Mouse (Mus musculus) naive thymus-derived CD4-positive, alpha-beta T cell, adult 5 months (primary cell): ENCODE data around the gene Apoa1. TPM values are rescaled to one million over a fixed set of nuclear protein-coding genes. Genes with fewer than 3 reads are reported as not detected.

Experiments used
- polyA plus RNA-seq: library from polyadenylated mRNA; unstranded; fragments of 100-300 nt; shearing (Covaris generic); gene quantifications from one replicate; pipeline ENCODE4 v1.2.1, GENCODE M21; 2017

Apoa1 gene
- not detected for polyA plus RNA-seq

GRCm38 (mm10) chr9:46228491-46228890 is at the start of gene Apoa1:
Apoa1 (plus strand) TSS chr9:46228580.

DNA sequence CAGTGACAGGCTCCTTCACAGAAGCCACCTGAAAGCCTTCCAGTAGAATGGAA is 7.0 kb downstream of the Apoa1 start, which contains the start of gene Apoc3:
Gene Apoc3, minus strand, starts transcription at position 41 of the 53 bp plus-strand sequence.

GRCm38 (mm10) chr9:46240526-46241153 is 12.3 kb downstream of the Apoa1 start, which contains the start of gene Apoa4:
Apoa4 (plus strand) TSS chr9:46240696.

GRCm38 (mm10) chr9:46268343-46268873 is 40.0 kb downstream of the Apoa1 start, which contains the start of gene Apoa5:
Apoa5 (plus strand) TSS chr9:46268633.

DNA sequence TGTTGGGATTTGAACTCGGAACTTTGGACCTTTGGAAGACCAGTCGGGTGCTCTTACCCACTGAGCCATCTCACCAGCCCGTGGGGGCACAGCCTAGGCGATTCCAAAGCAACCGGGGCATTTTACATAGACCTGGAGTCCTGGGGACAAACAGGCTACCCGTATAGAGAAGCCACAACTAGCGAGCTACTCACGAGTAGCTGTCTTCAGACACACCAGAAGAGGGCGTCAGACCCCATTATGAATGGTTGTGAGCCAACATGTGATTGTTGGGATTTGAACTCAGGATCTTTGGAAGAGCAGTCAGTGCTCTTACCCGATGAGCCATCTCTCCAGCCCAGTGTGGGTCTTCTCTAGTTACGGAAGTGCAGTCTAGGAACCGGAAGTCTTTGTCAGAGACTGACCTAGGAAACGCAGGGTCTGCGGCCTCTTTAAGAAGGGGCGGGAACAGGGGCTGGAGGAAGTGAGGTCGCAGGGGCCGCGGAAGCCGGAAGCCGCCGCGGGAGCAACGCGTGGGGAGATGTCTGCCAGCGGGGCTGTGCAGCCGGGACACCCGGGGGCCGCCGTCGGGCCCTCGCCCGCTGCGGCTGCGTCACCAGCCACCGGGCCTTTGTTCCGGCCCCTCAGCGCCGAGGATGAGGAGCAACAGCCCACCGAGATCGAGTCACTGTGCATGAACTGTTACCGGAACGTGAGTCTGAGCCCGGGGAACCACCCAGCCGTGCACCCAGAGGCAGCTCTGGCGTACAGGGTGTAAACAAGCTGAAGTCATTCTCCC is 44.5 kb downstream of the Apoa1 start, which contains the start of gene Zpr1:
Gene Zpr1, plus strand, starts transcription at position 388 of the 778 bp plus-strand sequence.

Other genes starting within 250 kb of the Apoa1 start
- gene Pafah1b2, start 215.9 kb upstream of the Apoa1 start, polyA plus RNA-seq: 87.2 TPM
- gene Sik3, start 215.8 kb upstream of the Apoa1 start, polyA plus RNA-seq: 60.0 TPM
- not detected for gene Apoc3, start 7.1 kb downstream of the Apoa1 start, polyA plus RNA-seq
- gene Apoa4, start 12.1 kb downstream of the Apoa1 start, polyA plus RNA-seq: not detected
- not detected for gene Apoa5, start 40.1 kb downstream of the Apoa1 start, polyA plus RNA-seq
- gene Zpr1, start 44.5 kb downstream of the Apoa1 start, polyA plus RNA-seq: 158 TPM
- 20.8 TPM for gene Bud13, start 54.4 kb downstream of the Apoa1 start, polyA plus RNA-seq
- not detected for gene 4931429L15Rik, start 91.4 kb downstream of the Apoa1 start, polyA plus RNA-seq